Mouse (Mus musculus) spleen, adult 12 weeks (tissue): ENCODE measurements around the gene Acvrl1.

Source experiments
- DNase-seq: peaks from one replicate; pipeline ENCODE4 v3.0.0; 2022; ENCODE audit warnings: low spot score

Acvrl1 gene

DNA sequence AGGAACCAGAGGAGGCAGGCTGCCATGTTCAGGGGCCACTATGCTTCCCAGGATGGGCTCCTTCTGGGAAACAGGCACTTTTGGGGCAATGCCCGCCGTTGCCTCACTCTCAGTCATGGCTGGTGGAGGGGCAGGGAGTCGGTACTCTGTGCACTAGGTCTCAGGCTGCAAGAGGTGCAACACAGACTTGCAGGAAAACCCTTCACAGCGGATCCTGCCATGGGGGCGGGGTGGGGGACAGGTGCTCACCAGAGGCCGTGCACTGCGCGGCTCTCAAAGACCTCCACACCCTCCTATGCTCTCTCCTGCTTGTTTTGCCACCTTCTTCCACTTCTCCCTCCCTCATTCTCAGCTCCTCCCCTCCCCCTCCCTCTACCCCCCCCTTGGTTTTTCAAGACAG, 14.3 kb downstream of the Acvrl1 start:
- no peak for DNase-seq

- DNase-seq: no peak
Observed at GRCm38 (mm10) chr15:101143494-101143893, 15.2 kb downstream of the Acvrl1 start.

DNA sequence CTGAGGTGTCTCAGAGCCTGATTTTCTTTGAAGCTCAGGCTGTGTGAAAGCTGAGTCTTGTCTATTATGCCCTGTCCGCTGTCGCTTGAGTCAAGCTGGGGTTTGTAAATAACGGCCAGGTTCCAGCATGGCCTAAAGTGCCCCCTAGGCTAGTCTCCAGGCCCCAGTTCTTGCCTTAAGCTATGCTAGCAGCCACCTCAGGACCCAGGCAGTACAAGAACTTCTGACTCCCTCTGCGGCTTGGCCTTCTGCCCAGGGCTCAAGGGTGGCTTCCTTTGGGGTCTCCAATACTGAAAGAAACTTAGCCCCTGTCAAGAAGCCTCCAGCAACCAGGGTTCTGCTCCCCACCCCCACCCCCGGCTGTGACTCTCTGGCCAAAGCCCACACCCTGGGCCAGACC, 15.9 kb downstream of the Acvrl1 start:
- no peak for DNase-seq

- no peak for DNase-seq
Observed at GRCm38 (mm10) chr15:101144779-101145178, 16.5 kb downstream of the Acvrl1 start.

DNA sequence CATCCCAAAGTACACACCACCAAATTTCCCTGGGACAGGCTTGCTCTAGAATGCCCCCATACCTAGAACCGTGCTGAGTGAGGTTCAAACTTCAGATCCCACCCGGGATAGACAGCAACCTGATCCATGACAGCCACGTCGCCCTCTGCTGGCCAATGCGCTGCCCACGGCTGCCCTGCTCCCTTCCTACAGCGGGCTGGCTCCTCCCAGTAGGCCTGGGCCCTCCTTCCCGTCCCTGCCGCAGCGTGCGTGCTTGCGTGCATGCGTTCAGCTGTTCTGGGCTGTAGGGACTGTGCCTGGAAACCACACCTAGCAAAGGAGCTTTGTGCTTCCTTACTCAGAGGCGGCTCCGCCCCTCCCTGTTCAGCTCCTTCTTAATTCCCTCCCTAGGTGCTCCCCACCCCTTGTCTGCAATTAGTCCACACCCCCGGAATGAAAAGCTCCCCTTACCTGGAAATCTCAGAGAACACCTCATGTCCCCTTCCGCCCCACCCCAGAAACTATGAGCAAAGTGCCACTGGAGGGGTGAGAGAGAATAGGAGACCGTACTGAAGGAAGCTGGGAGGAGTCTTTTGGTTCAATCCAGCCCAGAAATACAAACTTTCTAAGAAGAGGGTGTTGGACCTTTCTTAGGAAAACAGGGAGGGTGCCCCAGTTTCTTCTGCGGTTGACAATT, 17.2 kb downstream of the Acvrl1 start:
- peak; percentile 66 for DNase-seq

- no peak for DNase-seq
Observed at GRCm38 (mm10) chr15:101146100-101146965, 18.0 kb downstream of the Acvrl1 start.

DNA sequence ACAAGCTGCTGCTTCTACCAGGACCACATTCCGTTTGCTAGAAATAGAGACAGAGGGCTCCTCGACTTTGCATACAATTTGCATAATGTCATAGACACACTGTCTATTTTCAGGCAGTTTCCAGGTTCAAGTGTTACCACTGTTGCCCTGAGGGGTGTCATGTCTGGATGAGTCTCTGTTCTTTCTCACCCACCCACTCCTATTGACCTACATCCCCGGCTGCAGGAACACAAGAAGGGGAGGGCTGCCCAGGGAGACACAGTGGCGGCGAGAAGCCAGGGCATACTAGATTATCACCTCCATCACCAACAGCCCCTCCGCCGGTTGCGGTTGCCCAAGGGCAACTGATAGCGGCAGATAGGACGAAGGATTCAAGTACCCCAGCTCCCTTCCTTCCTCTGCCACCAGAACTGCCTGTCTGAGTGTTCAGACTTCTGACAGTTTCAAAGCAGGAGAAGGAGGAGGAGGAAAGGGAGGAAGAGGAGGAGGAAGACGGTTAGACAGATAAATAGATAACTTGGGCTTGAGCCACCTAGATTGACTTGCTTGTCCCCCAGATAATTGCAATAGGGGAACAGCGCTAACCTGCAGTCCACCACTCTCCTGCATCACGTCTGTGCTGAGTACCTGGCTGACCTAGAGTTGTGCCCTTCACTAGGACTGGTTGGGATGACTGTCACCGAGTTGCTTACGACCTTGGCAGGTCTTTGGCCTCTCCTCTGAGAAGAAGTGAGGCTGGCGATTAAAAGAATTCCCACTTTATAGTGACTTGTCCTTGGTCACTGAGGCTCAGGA, 19.0 kb downstream of the Acvrl1 start:
- DNase-seq: no peak

DNA sequence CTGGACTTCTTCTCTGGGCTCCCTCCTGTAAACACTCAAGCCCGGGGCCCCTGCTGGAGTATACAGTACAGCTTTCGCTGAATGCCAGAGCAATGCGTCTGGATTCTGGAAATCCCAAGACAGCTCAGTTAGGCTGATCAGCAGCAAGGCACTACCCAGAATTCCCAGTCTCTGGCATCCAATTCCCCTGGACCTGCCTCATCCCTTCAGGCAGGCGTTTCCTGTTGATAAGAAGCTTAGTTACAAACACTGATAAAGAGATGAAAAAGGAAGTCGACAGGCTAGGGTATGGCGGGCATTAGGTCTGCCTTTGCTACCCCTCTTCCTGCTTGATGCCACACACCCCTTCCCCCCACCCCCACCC, 19.6 kb downstream of the Acvrl1 start:
- DNase-seq: no peak

- no peak for DNase-seq
Observed at GRCm38 (mm10) chr15:101148604-101149003, 20.3 kb downstream of the Acvrl1 start.

- DNase-seq: no peak
Observed at GRCm38 (mm10) chr15:101151409-101152261, 23.3 kb downstream of the Acvrl1 start.

DNA sequence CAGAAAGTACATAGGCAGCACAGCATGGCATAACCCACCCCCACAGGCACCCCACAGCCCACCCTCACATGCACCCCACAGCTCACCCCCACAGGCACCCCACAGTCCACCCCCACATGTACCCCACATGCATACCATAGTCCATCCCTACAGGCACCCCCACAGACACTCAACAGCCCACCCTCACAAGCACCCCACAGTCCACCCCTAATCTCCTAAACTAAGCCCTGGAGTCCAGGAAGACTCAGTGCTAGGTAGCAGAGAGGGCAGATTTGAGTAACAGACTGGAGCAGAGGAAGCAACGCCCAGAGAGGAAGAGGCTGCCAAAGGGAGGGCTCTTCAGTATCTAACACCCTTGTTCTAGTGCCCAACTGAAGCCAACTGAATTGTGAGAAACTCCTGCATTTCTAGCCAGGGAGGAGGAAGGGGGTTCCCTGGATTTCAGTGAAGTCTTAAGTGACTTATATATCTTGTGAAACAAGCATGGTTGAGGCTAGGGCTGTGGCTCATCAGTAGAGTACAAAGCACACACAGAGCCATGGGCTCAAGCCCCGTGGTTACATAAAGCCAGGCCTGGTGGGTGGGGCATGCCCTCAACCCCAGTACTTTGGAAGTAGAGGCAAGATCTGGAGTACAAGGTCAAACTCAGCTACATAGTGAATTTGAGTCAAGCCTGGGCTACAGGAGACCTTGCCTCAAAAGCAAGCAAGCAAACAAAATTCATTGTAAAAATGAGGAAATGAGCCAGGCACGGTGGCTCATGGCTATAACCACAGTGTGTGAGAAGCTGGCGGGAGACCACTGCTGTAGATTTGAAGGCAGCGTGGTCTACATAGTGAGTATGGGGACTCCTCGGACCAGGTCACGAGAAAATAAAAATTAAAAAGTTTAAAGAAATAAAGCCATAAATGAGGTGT, 26.6 kb downstream of the Acvrl1 start:
- DNase-seq: no peak

GRCm38 (mm10) chr15:101160128-101160527, 31.8 kb downstream of the Acvrl1 start:
- DNase-seq: no peak

- DNase-seq: no peak
Observed at GRCm38 (mm10) chr15:101160591-101160990, 32.3 kb downstream of the Acvrl1 start.

GRCm38 (mm10) chr15:101161534-101161933, 33.2 kb downstream of the Acvrl1 start:
- DNase-seq: no peak

DNA sequence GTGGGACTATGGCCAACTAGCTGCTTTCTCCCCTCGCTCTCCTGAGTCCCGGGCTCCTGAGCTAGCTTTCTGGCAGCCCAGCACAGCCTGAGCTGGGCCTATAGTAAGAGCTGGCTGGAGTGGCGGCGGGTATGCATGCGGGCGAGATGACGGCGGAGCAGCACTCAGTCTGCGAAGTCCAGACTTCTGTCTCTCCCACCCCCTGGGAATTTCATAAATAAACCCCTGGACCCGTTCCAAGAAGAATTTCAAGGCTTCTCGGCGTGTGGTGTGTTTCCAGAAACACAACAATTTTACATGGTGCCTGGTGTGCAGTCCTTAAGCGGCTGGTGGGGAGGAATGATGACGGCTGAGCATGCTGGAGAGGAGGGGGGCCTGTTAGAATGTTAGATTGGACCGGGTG, 34.7 kb downstream of the Acvrl1 start:
- no peak for DNase-seq

DNA sequence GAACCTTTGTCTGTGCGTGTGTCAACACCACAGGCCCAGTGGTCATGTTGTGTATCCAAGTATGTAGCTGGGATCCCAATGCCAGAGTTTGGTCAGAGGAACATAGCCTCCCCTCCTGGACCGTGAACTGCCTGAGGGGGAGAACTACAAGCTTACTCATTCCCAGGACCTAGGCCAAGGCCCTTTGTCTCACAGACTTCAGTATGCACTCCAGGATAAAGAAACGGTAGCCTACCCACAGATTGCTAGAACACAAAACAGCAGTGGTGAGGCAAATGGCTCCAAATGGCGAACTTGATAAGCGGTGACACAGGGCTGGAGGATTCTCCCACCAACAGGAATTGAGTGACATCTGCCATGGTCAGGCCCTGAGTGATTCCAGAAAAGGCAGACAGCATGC, 35.5 kb downstream of the Acvrl1 start:
- no peak for DNase-seq

DNA sequence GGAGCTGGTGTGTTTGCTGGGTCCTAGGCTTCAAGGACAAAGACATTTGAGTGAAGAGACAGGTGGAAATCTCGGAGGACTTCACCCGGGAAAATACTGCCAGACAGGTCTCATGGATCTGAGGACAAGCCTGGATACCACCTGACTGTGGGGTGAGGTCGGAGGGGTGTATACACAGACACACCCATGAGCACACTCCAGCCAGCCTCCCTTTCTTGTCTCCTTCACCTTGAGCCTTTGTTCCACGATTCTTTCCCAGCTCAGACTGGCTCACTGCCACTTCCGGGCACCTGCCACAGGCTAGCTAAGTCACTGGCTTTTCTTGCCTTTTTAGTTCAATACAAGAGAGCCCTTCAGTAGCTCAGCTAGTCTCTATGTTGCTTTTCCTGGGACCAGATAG, 36.0 kb downstream of the Acvrl1 start:
- no peak for DNase-seq

GRCm38 (mm10) chr15:101165658-101166437, 37.5 kb downstream of the Acvrl1 start:
- DNase-seq: no peak

GRCm38 (mm10) chr15:101167553-101167952, 39.2 kb downstream of the Acvrl1 start:
- no peak for DNase-seq

GRCm38 (mm10) chr15:101169910-101170309, 41.6 kb downstream of the Acvrl1 start:
- DNase-seq: no peak
